Mouse (Mus musculus) ES-Bruce4 (cell line): ENCODE measurements around the gene Zfp280b.

Experiments
- CTCF ChIP-seq: IDR thresholded peaks from one replicate; pipeline ENCODE4 v1.8.1; 2011; ENCODE audit warnings: low read depth, low read length
- EP300 ChIP-seq: IDR thresholded peaks from 2 replicates; pipeline ENCODE4 v1.6.1; 2011; ENCODE audit warnings: low read depth, low read length; ENCODE audit not compliant: insufficient read depth
- POLR2A ChIP-seq: IDR thresholded peaks from one replicate; pipeline ENCODE4 v1.8.1; 2011; ENCODE audit warnings: low read length; ENCODE audit not compliant: insufficient read depth

GRCm38 (mm10) chr10:76035277-76035676, 2.8 kb downstream of the Zfp280b start:
- TF ChIP-seq CTCF (no peak), POLR2A (no peak), EP300 (no peak)
